Mouse (Mus musculus) fibroblast of lung, adult 2 months (primary cell): ENCODE data around the gene Rassf5.

Source experiments
- DNase-seq: peaks from one replicate; pipeline ENCODE4 v3.0.0-alpha.2; 2011; ENCODE audit warnings: low read depth

Gene Rassf5

GRCm38 (mm10) chr1:131245089-131245856 is at the start of gene Rassf5:
TSS of gene Rassf5 (minus strand) at chr1:131245258.
- DNase-seq, result no peak

GRCm38 (mm10) chr1:131293922-131294250 is 48.8 kb upstream of the Rassf5 start:
- DNase-seq, result peak; percentile 31

- DNase-seq, result no peak
These were observed 48.3 kb upstream of the Rassf5 start for GRCm38 (mm10) chr1:131293221-131293921.

GRCm38 (mm10) chr1:131290648-131291047 is 45.6 kb upstream of the Rassf5 start:
- DNase-seq, result peak; percentile 28

GRCm38 (mm10) chr1:131288938-131289337 is 43.9 kb upstream of the Rassf5 start:
- no peak for DNase-seq

GRCm38 (mm10) chr1:131287267-131287666 is 42.2 kb upstream of the Rassf5 start:
- no peak for DNase-seq

- DNase-seq, result no peak
These were observed 41.7 kb upstream of the Rassf5 start for GRCm38 (mm10) chr1:131286803-131287202.

GRCm38 (mm10) chr1:131284616-131285015 is 39.6 kb upstream of the Rassf5 start:
- no peak for DNase-seq

GRCm38 (mm10) chr1:131284167-131284566 is 39.1 kb upstream of the Rassf5 start:
- no peak for DNase-seq

- DNase-seq, result no peak
These were observed 36.7 kb upstream of the Rassf5 start for GRCm38 (mm10) chr1:131281731-131282130.

GRCm38 (mm10) chr1:131280280-131280679 is 35.2 kb upstream of the Rassf5 start:
- no peak for DNase-seq

- peak; percentile 28 for DNase-seq
These were observed 34.4 kb upstream of the Rassf5 start, which contains the start of gene Ikbke for GRCm38 (mm10) chr1:131279456-131279776. TSS of gene Ikbke (minus strand) at chr1:131279606.

GRCm38 (mm10) chr1:131278606-131279455 is 33.8 kb upstream of the Rassf5 start:
- no peak for DNase-seq

GRCm38 (mm10) chr1:131276831-131277230 is 31.8 kb upstream of the Rassf5 start:
- DNase-seq, result no peak

- DNase-seq, result no peak
These were observed 30.5 kb upstream of the Rassf5 start for GRCm38 (mm10) chr1:131275577-131275976.

- no peak for DNase-seq
These were observed 29.9 kb upstream of the Rassf5 start for GRCm38 (mm10) chr1:131274725-131275539.

GRCm38 (mm10) chr1:131269797-131270578 is 24.9 kb upstream of the Rassf5 start:
- no peak for DNase-seq

GRCm38 (mm10) chr1:131268776-131269175 is 23.7 kb upstream of the Rassf5 start:
- no peak for DNase-seq

- no peak for DNase-seq
These were observed 18.8 kb upstream of the Rassf5 start for GRCm38 (mm10) chr1:131263905-131264304.

- no peak for DNase-seq
These were observed 15.2 kb upstream of the Rassf5 start for GRCm38 (mm10) chr1:131260309-131260656.
